Mouse (Mus musculus) midbrain, embryonic 13.5 days (tissue): ENCODE data around the gene Furin. TPM values are rescaled to one million over a fixed set of nuclear protein-coding genes. Genes with fewer than 3 reads are reported as not detected.

Source experiments
- ATAC-seq: fragments of 200-750 bp; cut with Nextera tagmentation; 2 replicates; pipeline ENCODE4 v1.8.0; 2017; ENCODE audit warnings: mild to moderate bottlenecking, moderate TSS enrichment, moderate library complexity
- H3K27ac ChIP-seq: fragments of 300-500 bp; sonication (generic); 2 replicates; pipeline ENCODE4 v1.5.1; 2015; ENCODE audit warnings: inconsistent platforms, mild to moderate bottlenecking, moderate library complexity
- H3K27me3 ChIP-seq: fragments of 300-500 bp; sonication (generic); 2 replicates; pipeline ENCODE4 v1.6.1; 2015; ENCODE audit warnings: mild to moderate bottlenecking, inconsistent platforms
- H3K36me3 ChIP-seq: fragments of 300-500 bp; sonication (generic); 2 replicates; pipeline ENCODE4 v1.6.1; 2015; ENCODE audit warnings: mild to moderate bottlenecking, inconsistent platforms
- H3K4me1 ChIP-seq: fragments of 300-500 bp; sonication (generic); replicated peaks from 2 replicates; pipeline ENCODE4 v1.6.1; 2015; ENCODE audit warnings: inconsistent platforms
- H3K4me2 ChIP-seq: fragments of 300-500 bp; sonication (generic); replicated peaks from 2 replicates; pipeline ENCODE4 v1.6.1; 2015; ENCODE audit warnings: moderate library complexity, mild to moderate bottlenecking, inconsistent platforms
- H3K4me3 ChIP-seq: fragments of 300-500 bp; sonication (generic); replicated peaks from 2 replicates; pipeline ENCODE4 v1.5.1; 2015; ENCODE audit warnings: mild to moderate bottlenecking, inconsistent platforms
- H3K9ac ChIP-seq: fragments of 300-500 bp; sonication (generic); replicated peaks from 2 replicates; pipeline ENCODE4 v1.6.1; 2015; ENCODE audit warnings: mild to moderate bottlenecking, inconsistent platforms
- H3K9me3 ChIP-seq: fragments of 300-500 bp; sonication (generic); 2 replicates; pipeline ENCODE4 v1.6.1; 2016; ENCODE audit warnings: mild to moderate bottlenecking, inconsistent platforms
- WGBS: fragments of 180-500 bp; shearing (Covaris S2); methylation state at CpG from one replicate; pipeline ENCODE4 v1.1.7; 2015; 5-methylcytosine and 5-hydroxymethylcytosine counted together
- polyA plus RNA-seq: library from polyadenylated mRNA; unstranded; fragments of >200 nt; fragmentation: Nextera tagmentation; extraction: Ambion mirVana; gene quantifications from 2 replicates; pipeline ENCODE4 v1.2.1, GENCODE M21; 2015

The Furin gene
- 3.2 and 3.6 TPM in 2 replicates for polyA plus RNA-seq

- Histone ChIP-seq H3K4me3 (no peak within 1 kb of the TSS), H3K27me3 (peaks cover 27% of the 10 kb centered on the region), H3K27ac (no peak within 1 kb of the TSS), H3K4me2 (no peak within 1 kb of the TSS), H3K9ac (no peak within 1 kb of the TSS), H3K4me1 (peaks cover 22% of the 10 kb centered on the region), H3K9me3 (no peaks in the 10 kb centered on the region), H3K36me3 (no peaks in the 10 kb centered on the region)
- no peak for ATAC-seq
- 82% methylated on average over 9 of the region's 9 CpGs for WGBS
Measured at GRCm38 (mm10) chr7:80405188-80405695, at the start of gene Furin. Gene Furin (minus strand): TSS chr7:80405436.

- peaks cover 43% of the 10 kb centered on the region for H3K36me3 ChIP-seq
- no peaks in the 10 kb centered on the region for H3K4me1 ChIP-seq
- ATAC-seq: no peak
- no peak overlapping the region for H3K9ac ChIP-seq
- no peak overlapping the region for H3K27ac ChIP-seq
- WGBS: 90% methylated on average over 2 of the region's 2 CpGs
- H3K4me2 ChIP-seq: no peak overlapping the region
- no peak overlapping the region for H3K4me3 ChIP-seq
- H3K27me3 ChIP-seq: no peaks in the 10 kb centered on the region
- no peaks in the 10 kb centered on the region for H3K9me3 ChIP-seq
Measured at GRCm38 (mm10) chr7:80454786-80455185, 49.5 kb upstream of the Furin start.

GRCm38 (mm10) chr7:80453997-80454396, 48.8 kb upstream of the Furin start:
- no peaks in the 10 kb centered on the region for H3K9me3 ChIP-seq
- peaks cover 38% of the 10 kb centered on the region for H3K36me3 ChIP-seq
- no peaks in the 10 kb centered on the region for H3K4me1 ChIP-seq
- WGBS: 93% methylated on average over 5 of the region's 5 CpGs
- no peak overlapping the region for H3K27ac ChIP-seq
- H3K4me2 ChIP-seq: no peak overlapping the region
- no peak overlapping the region for H3K4me3 ChIP-seq
- H3K27me3 ChIP-seq: no peaks in the 10 kb centered on the region
- no peak overlapping the region for H3K9ac ChIP-seq
- ATAC-seq: no peak

- no peak overlapping the region for H3K4me3 ChIP-seq
- H3K36me3 ChIP-seq: peaks cover 38% of the 10 kb centered on the region
- H3K4me2 ChIP-seq: no peak overlapping the region
- H3K4me1 ChIP-seq: no peaks in the 10 kb centered on the region
- 91% methylated on average over 3 of the region's 3 CpGs for WGBS
- no peaks in the 10 kb centered on the region for H3K9me3 ChIP-seq
- no peak overlapping the region for H3K9ac ChIP-seq
- no peak for ATAC-seq
- H3K27me3 ChIP-seq: no peaks in the 10 kb centered on the region
- H3K27ac ChIP-seq: no peak overlapping the region
Measured at GRCm38 (mm10) chr7:80453121-80453520, 47.9 kb upstream of the Furin start.

- H3K27ac ChIP-seq: no peak overlapping the region
- peaks cover 38% of the 10 kb centered on the region for H3K36me3 ChIP-seq
- H3K9me3 ChIP-seq: no peaks in the 10 kb centered on the region
- H3K4me1 ChIP-seq: no peaks in the 10 kb centered on the region
- H3K27me3 ChIP-seq: no peaks in the 10 kb centered on the region
- no peak for ATAC-seq
- no peak overlapping the region for H3K4me3 ChIP-seq
- no peak overlapping the region for H3K9ac ChIP-seq
- H3K4me2 ChIP-seq: no peak overlapping the region
- WGBS: 77% methylated on average over 5 of the region's 5 CpGs
Measured at GRCm38 (mm10) chr7:80452241-80452640, 47.0 kb upstream of the Furin start.

GRCm38 (mm10) chr7:80451550-80452232, 46.5 kb upstream of the Furin start:
- ATAC-seq: no peak
- Histone ChIP-seq H3K9me3 (no peaks in the 10 kb centered on the region), H3K4me3 (no peak overlapping the region), H3K27ac (no peak overlapping the region), H3K9ac (no peak overlapping the region), H3K36me3 (peaks cover 32% of the 10 kb centered on the region), H3K27me3 (no peaks in the 10 kb centered on the region), H3K4me2 (no peak overlapping the region), H3K4me1 (no peaks in the 10 kb centered on the region)
- WGBS: 81% methylated on average over 3 of the region's 3 CpGs

GRCm38 (mm10) chr7:80450354-80450753, 45.1 kb upstream of the Furin start:
- Histone ChIP-seq H3K36me3 (peaks cover 23% of the 10 kb centered on the region), H3K4me1 (no peaks in the 10 kb centered on the region), H3K27ac (no peak overlapping the region), H3K9me3 (no peaks in the 10 kb centered on the region), H3K9ac (no peak overlapping the region), H3K4me3 (no peak overlapping the region), H3K27me3 (no peaks in the 10 kb centered on the region), H3K4me2 (no peak overlapping the region)
- no peak for ATAC-seq
- WGBS: 87% methylated on average over 4 of the region's 4 CpGs

GRCm38 (mm10) chr7:80449620-80450091, 44.4 kb upstream of the Furin start:
- no peak for ATAC-seq
- Histone ChIP-seq H3K9ac (no peak overlapping the region), H3K9me3 (no peaks in the 10 kb centered on the region), H3K4me1 (no peaks in the 10 kb centered on the region), H3K36me3 (peaks cover 23% of the 10 kb centered on the region), H3K27ac (no peak overlapping the region), H3K4me3 (no peak overlapping the region), H3K27me3 (no peaks in the 10 kb centered on the region), H3K4me2 (no peak overlapping the region)
- 80% methylated on average over 6 of the region's 6 CpGs for WGBS

GRCm38 (mm10) chr7:80447336-80447735, 42.1 kb upstream of the Furin start:
- no peak for ATAC-seq
- H3K9ac ChIP-seq: no peak overlapping the region
- WGBS: 94% methylated on average over 8 of the region's 8 CpGs

GRCm38 (mm10) chr7:80446221-80446878, 41.1 kb upstream of the Furin start:
- no peak overlapping the region for H3K4me3 ChIP-seq
- no peak overlapping the region for H3K9ac ChIP-seq
- H3K27me3 ChIP-seq: no peaks in the 10 kb centered on the region
- H3K4me1 ChIP-seq: no peaks in the 10 kb centered on the region; the same call in 1 of the 2 replicates
- H3K4me2 ChIP-seq: no peak overlapping the region
- WGBS: 87% methylated on average over 7 of the region's 7 CpGs
- ATAC-seq: no peak
- H3K27ac ChIP-seq: no peak overlapping the region
- H3K36me3 ChIP-seq: no peaks in the 10 kb centered on the region
- H3K9me3 ChIP-seq: no peaks in the 10 kb centered on the region

More at GRCm38 (mm10) chr7:80447336-80447735, 42.1 kb upstream of the Furin start:
- no peak overlapping the region for H3K4me2 ChIP-seq
- no peak overlapping the region for H3K4me3 ChIP-seq
- no peak overlapping the region for H3K27ac ChIP-seq
- peaks cover 6% of the 10 kb centered on the region; the same call in 1 of the 2 replicates for H3K36me3 ChIP-seq
- H3K9me3 ChIP-seq: no peaks in the 10 kb centered on the region
- H3K4me1 ChIP-seq: no peaks in the 10 kb centered on the region
- H3K27me3 ChIP-seq: no peaks in the 10 kb centered on the region

- Histone ChIP-seq H3K27ac (no peak overlapping the region), H3K27me3 (no peaks in the 10 kb centered on the region), H3K4me2 (no peak overlapping the region), H3K9me3 (no peaks in the 10 kb centered on the region), H3K4me3 (no peak overlapping the region), H3K4me1 (no peaks in the 10 kb centered on the region; the same call in 1 of the 2 replicates), H3K9ac (no peak overlapping the region), H3K36me3 (no peaks in the 10 kb centered on the region)
- WGBS: 67% methylated on average over 6 of the region's 6 CpGs
- no peak for ATAC-seq
Measured at GRCm38 (mm10) chr7:80445492-80445891, 40.3 kb upstream of the Furin start.
